ENCODE assay signal across 8 mouse cellular contexts in the genomic region with DNA sequence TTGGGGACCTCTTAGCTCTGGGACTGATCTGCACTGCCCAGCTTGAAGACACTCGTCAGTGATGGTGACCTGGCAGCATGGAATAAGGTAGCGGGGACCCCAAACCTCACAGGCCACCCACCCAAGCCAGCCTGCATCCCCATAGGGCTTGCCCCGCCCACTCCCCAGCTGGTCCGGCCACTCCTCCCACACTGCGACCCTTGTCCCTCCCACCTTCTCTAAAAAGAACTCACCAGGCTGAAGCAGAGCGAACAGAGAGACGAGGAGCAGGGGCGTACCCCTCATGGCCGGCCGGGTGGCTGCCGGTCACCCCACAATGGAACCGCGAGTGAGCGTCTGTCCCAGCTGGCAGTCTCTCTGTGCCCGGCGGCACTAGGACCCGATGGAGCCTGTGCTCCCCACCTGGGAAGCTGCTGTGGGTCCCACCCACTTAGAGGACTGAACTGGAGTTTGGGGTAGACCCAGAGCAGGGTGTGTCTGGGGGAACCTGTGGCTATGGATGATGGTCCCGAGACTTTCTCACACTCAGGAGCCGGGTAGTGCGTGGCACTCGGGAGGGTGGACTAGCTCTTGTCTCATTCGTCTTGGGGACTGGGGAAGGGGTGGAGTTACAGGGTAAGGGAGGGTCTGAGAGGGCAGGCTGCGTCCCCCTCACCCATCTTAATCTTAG. TPM values are rescaled to one million over a fixed set of nuclear protein-coding genes. Genes with fewer than 3 reads are reported as not detected.
DNase-seq lines count a peak whose midpoint lies in the region; ATAC-seq and TF ChIP-seq lines count a peak whose summit lies in the region.

A gene (minus strand): TSS at position 569 of the 670 bp plus-strand sequence.

- no peaks in the 10 kb centered on the region for H3K4me1 ChIP-seq in kidney, adult 2 months (ENCODE audit: control insufficient read depth, insufficient read depth, low read length)

- no peaks in the 10 kb centered on the region for H3K36me3 ChIP-seq in kidney, adult 2 months (ENCODE audit: control insufficient read depth, insufficient read depth, low read length)

- no peak for TF ChIP-seq POLR2A in kidney, adult 2 months (IDR thresholded peaks at IDR 0.05; ENCODE audit: low read depth, low read length)
- TF ChIP-seq POLR2A in brain, embryonic 14.5 days (IDR thresholded peaks at IDR 0.05; ENCODE audit: borderline replicate concordance, extremely low read depth, insufficient read depth, insufficient read length, poor library complexity, severe bottlenecking) = no peak

- H3K4me3 ChIP-seq in kidney, adult 2 months (ENCODE audit: insufficient read depth, low read depth, low read length) = peak within 1 kb of the TSS; percentile 15; the same call in 1 of the 2 replicates

- ATAC-seq in granulocyte monocyte progenitor cell, adult 5-6 weeks (replicated peaks; ENCODE audit: poor library complexity, severe bottlenecking) = peak; percentile 55

- WGBS in kidney, adult 2 months = 2% methylated on average over 23 of the region's 23 CpGs

- DNase-seq in kidney, adult 2 months = no peak
- no peak for DNase-seq in kidney, postnatal 36 days
- peak; percentile 33 for DNase-seq in brain, embryonic 14.5 days (ENCODE audit: low read depth)
- DNase-seq in mesoderm, embryonic 11.5 days (ENCODE audit: low read depth, low spot score) = peak; percentile 37
- DNase-seq in urinary bladder, postnatal 14 days (ENCODE audit: low spot score) = no peak
- DNase-seq in left cerebral cortex, adult 18-20 months (ENCODE audit: low spot score in 2 of 2) = no peak
- no peak for DNase-seq in cerebellum, adult 11 months

- no peak within 1 kb of the TSS for H3K27ac ChIP-seq in kidney, adult 2 months (ENCODE audit: insufficient read depth, low read depth, low read length)

- H3K27me3 ChIP-seq in kidney, adult 2 months (replicated peaks; ENCODE audit: control insufficient read depth, insufficient read depth, low read length) = no peaks in the 10 kb centered on the region

- no peak for TF ChIP-seq CTCF in kidney, adult 2 months (conservative IDR thresholded peaks at IDR 0.05; ENCODE audit: insufficient read depth, insufficient read length, low read depth, low read length)
- no peak for TF ChIP-seq CTCF in brain, embryonic 14.5 days (IDR thresholded peaks at IDR 0.05; ENCODE audit: borderline replicate concordance, extremely low read depth, insufficient read depth, insufficient read length)

RNA-seq across cellular contexts. Expression of the gene that starts here (rescaled TPM):
- 0.43 and 1.4 TPM in 2 replicates for polyA plus RNA-seq in kidney, adult 2 months (2012; rRNA removed)
- polyA plus RNA-seq in brain, embryonic 14.5 days (2012; rRNA removed) = 1.4 and 2.1 TPM in 2 replicates
- not detected in 2 replicates for total RNA-seq in granulocyte monocyte progenitor cell, adult 5-6 weeks (2014; fragmentation: Nextera tagmentation)
- total RNA-seq in granulocyte monocyte progenitor cell, adult 5-6 weeks (2017) = not detected in 2 replicates
- under 1 TPM; 0.09 to 0.28 TPM for total RNA-seq in left cerebral cortex, adult 18-20 months (2021)

Comparison
In these comparisons a context has a peak if more than half of its experiments do, and no peak if none do; other contexts are left out.
1. Peak in ATAC-seq in granulocyte monocyte progenitor cell, adult 5-6 weeks; RNA of the gene not detected or under 1 TPM.
2. DNase-seq: peak in brain, embryonic 14.5 days (single experiment) and mesoderm, embryonic 11.5 days (single experiment); none in kidney, adult 2 months (single experiment), kidney, postnatal 36 days (0 of 2), urinary bladder, postnatal 14 days (single experiment), left cerebral cortex, adult 18-20 months (0 of 2) and cerebellum, adult 11 months (single experiment).